Mouse (Mus musculus) heart, embryonic 13.5 days (tissue): ENCODE data around the gene D230025D16Rik. TPM values are rescaled to one million over a fixed set of nuclear protein-coding genes. Genes with fewer than 3 reads are reported as not detected.
"Not testable (repeated sequence)": the region's sequence is repeated elsewhere in the genome, so short reads cannot be mapped to it uniquely, and the experiment has no call there.

Experiments
- ATAC-seq: fragments of 200-750 bp; cut with Nextera tagmentation; 2 replicates; pipeline ENCODE4 v1.8.0; 2017; ENCODE audit warnings: moderate TSS enrichment; ENCODE audit not compliant: insufficient number of reproducible peaks, low FRiP score, low TSS enrichment; ENCODE audit errors: extremely low read depth
- H3K27ac ChIP-seq: fragments of 300-500 bp; sonication (generic); replicated peaks from 2 replicates; pipeline ENCODE4 v1.5.1; 2015; ENCODE audit warnings: moderate library complexity, mild to moderate bottlenecking, inconsistent platforms
- H3K27me3 ChIP-seq: fragments of 300-500 bp; sonication (generic); replicated peaks from 2 replicates; pipeline ENCODE4 v1.6.1; 2015; ENCODE audit warnings: mild to moderate bottlenecking, inconsistent platforms
- H3K36me3 ChIP-seq: fragments of 300-500 bp; sonication (generic); 2 replicates; pipeline ENCODE4 v1.6.1; 2015; ENCODE audit warnings: mild to moderate bottlenecking, inconsistent platforms
- H3K4me1 ChIP-seq: fragments of 300-500 bp; sonication (generic); 2 replicates; pipeline ENCODE4 v1.6.1; 2015; ENCODE audit warnings: inconsistent platforms
- H3K4me2 ChIP-seq: fragments of 300-500 bp; sonication (generic); 2 replicates; pipeline ENCODE4 v1.6.1; 2015; ENCODE audit warnings: inconsistent platforms, mild to moderate bottlenecking, moderate library complexity
- H3K4me3 ChIP-seq: fragments of 300-500 bp; sonication (generic); 2 replicates; pipeline ENCODE4 v1.5.1; 2015; ENCODE audit warnings: moderate library complexity, mild to moderate bottlenecking, inconsistent platforms
- H3K9ac ChIP-seq: fragments of 300-500 bp; sonication (generic); 2 replicates; pipeline ENCODE4 v1.6.1; 2015; ENCODE audit warnings: inconsistent platforms, mild to moderate bottlenecking, moderate library complexity
- H3K9me3 ChIP-seq: fragments of 300-500 bp; sonication (generic); 2 replicates; pipeline ENCODE4 v1.6.1; 2016; ENCODE audit warnings: inconsistent platforms
- WGBS: fragments of 180-500 bp; shearing (Covaris S2); methylation state at CpG from one replicate; pipeline ENCODE4 v1.1.7; 2015; ENCODE audit warnings: mixed read lengths; 5-methylcytosine and 5-hydroxymethylcytosine counted together
- polyA plus RNA-seq: library from polyadenylated mRNA; unstranded; fragments of >200 nt; fragmentation: Nextera tagmentation; extraction: Ambion mirVana; gene quantifications from 2 replicates; pipeline ENCODE4 v1.2.1, GENCODE M21; 2015

D230025D16Rik gene
- polyA plus RNA-seq, 1 experiment from 2014 or later: 17.3 TPM

DNA sequence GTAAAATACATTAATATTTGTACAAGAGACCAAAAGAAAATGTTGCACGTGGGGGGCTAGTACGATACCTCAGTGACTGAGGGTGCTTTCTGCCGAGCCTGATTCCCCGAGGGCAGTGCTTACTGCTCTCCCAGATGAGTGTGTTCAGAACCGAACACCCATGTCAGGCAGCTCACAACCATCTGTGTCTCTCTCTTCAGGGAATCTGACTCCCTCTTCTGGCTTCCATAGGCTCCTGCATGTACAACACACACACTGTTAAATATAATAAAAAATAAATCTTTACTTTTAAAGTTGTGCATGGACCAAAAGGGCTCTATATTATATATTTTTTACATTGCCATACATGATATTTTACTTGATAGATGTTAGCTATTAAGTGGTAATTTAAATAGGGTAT is 10.8 kb upstream of the D230025D16Rik start:
- Histone ChIP-seq H3K27ac (no peak overlapping the region), H3K4me3 (no peak overlapping the region), H3K36me3 (peaks cover 42% of the 10 kb centered on the region), H3K9ac (no peak overlapping the region), H3K4me1 (peaks cover 6% of the 10 kb centered on the region), H3K9me3 (no peaks in the 10 kb centered on the region), H3K4me2 (no peak overlapping the region), H3K27me3 (no peaks in the 10 kb centered on the region)
- WGBS: 86% methylated on average over 5 of the region's 5 CpGs
- no peak for ATAC-seq

DNA sequence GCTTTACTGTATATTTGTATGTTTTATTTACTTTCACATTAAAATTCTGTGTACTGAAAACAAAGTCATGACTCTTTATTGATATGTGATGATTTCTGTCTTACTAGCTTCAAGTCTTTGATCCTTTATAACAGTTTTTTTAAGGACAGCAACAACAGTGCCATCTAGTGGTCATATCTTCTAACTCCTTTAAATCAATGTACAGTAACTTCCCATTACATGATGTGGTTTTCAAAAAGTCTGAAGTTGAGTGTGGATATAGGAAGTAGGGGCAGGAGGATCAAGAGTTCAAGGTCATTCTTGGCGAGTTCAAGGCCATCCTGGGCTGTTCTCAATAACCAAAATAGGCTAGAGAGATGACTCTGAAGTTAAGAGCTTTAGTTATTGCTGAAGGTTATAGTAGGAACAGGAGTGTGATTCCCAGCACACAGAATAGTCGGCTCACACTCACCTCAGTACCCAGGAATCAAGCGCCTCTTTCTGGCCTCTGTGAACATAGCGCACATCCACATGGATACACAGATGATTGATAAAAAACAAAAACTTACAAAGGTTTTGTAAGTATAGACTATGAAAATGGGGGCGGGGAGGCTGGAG is 6.9 kb upstream of the D230025D16Rik start:
- no peak overlapping the region for H3K9ac ChIP-seq
- H3K36me3 ChIP-seq: peaks cover 34% of the 10 kb centered on the region
- H3K4me1 ChIP-seq: no peaks in the 10 kb centered on the region
- no peaks in the 10 kb centered on the region for H3K27me3 ChIP-seq
- H3K9me3 ChIP-seq: no peaks in the 10 kb centered on the region
- ATAC-seq: no peak
- WGBS: 72% methylated on average over 5 of the region's 5 CpGs
- H3K4me3 ChIP-seq: no peak overlapping the region
- no peak overlapping the region for H3K4me2 ChIP-seq
- no peak overlapping the region for H3K27ac ChIP-seq

DNA sequence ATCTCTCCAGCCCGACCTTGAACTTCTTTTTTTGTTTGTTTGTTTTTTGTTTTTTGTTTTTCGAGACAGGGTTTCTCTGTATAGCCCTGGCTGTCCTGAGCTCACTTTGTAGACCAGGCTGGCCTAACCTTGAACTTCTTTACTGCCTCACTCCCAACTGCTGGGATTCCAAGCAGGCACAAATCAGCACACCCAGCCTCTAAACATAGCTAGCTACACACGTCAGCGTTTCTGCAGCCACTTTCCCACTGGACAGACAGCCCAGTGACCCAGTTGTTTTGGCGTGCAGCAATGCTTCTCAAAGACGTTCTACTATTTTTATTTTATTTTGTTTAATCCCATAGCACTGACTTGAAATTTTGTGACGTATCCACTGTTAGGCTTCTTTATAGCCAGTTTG is 1.1 kb upstream of the D230025D16Rik start:
- no peaks in the 10 kb centered on the region for H3K27me3 ChIP-seq
- H3K4me2 ChIP-seq: peak overlapping the region; percentile 82
- peak overlapping the region; percentile 92; the same call in 1 of the 2 replicates for H3K27ac ChIP-seq
- WGBS: 68% methylated on average over 7 of the region's 7 CpGs
- peaks cover 18% of the 10 kb centered on the region for H3K4me1 ChIP-seq
- no peak for ATAC-seq
- H3K36me3 ChIP-seq: no peaks in the 10 kb centered on the region
- H3K4me3 ChIP-seq: no peak overlapping the region
- H3K9me3 ChIP-seq: no peaks in the 10 kb centered on the region
- peak overlapping the region; percentile 87; the same call in 1 of the 2 replicates for H3K9ac ChIP-seq

DNA sequence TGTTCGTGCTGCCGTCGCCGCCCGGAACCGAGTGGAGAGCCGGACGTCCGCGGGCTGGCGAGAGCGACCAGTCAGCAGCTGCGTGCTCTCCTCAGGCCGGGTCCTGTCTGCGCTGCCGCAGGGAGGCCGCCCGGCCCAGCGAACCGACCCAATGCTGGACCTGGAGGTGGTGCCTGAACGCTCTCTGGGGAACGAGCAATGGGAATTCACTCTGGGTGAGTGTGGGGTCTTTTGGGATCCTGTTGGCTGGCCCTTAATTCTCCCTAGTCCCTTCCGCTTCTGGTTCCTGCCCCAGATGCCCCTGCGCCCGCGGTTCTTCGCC is 288 bp downstream of the D230025D16Rik start:
- H3K27ac ChIP-seq: peak overlapping the region; percentile 92
- no peaks in the 10 kb centered on the region for H3K27me3 ChIP-seq
- H3K36me3 ChIP-seq: no peaks in the 10 kb centered on the region
- H3K9me3 ChIP-seq: no peaks in the 10 kb centered on the region
- no peak; the same call in none of the 2 replicates for ATAC-seq
- under 1% methylated on average over 27 of the region's 27 CpGs for WGBS
- peak overlapping the region; percentile 87 for H3K9ac ChIP-seq
- peak overlapping the region; percentile 82 for H3K4me2 ChIP-seq
- H3K4me3 ChIP-seq: peak overlapping the region; percentile 70
- peaks cover 18% of the 10 kb centered on the region for H3K4me1 ChIP-seq

DNA sequence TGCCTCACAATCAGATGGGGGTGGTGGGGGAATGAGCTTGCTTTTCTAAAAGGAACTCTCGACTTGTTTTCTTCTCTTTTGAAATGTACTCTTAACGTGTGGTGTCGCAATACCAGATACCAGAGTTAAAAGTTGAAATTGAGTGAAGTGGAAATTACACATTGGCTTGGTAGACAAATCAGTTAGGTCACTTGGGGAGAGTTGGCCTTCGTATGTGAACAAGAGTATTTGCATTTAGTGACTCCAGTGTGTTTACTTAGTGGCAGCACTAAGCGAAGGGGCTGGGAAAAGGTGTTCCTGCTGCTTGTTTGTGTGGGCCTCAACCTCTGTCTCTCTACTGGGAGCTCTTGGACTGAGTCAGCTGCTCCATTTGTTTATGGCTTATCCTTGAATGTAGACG is 972 bp downstream of the D230025D16Rik start:
- H3K36me3 ChIP-seq: no peaks in the 10 kb centered on the region
- peak overlapping the region; percentile 87 for H3K9ac ChIP-seq
- no peaks in the 10 kb centered on the region for H3K27me3 ChIP-seq
- peak overlapping the region; percentile 70 for H3K4me3 ChIP-seq
- H3K4me2 ChIP-seq: peak overlapping the region; percentile 82
- no peaks in the 10 kb centered on the region for H3K9me3 ChIP-seq
- 25% methylated on average over 6 of the region's 6 CpGs for WGBS
- peak overlapping the region; percentile 92; the same call in 1 of the 2 replicates for H3K27ac ChIP-seq
- peaks cover 21% of the 10 kb centered on the region for H3K4me1 ChIP-seq
- no peak for ATAC-seq

DNA sequence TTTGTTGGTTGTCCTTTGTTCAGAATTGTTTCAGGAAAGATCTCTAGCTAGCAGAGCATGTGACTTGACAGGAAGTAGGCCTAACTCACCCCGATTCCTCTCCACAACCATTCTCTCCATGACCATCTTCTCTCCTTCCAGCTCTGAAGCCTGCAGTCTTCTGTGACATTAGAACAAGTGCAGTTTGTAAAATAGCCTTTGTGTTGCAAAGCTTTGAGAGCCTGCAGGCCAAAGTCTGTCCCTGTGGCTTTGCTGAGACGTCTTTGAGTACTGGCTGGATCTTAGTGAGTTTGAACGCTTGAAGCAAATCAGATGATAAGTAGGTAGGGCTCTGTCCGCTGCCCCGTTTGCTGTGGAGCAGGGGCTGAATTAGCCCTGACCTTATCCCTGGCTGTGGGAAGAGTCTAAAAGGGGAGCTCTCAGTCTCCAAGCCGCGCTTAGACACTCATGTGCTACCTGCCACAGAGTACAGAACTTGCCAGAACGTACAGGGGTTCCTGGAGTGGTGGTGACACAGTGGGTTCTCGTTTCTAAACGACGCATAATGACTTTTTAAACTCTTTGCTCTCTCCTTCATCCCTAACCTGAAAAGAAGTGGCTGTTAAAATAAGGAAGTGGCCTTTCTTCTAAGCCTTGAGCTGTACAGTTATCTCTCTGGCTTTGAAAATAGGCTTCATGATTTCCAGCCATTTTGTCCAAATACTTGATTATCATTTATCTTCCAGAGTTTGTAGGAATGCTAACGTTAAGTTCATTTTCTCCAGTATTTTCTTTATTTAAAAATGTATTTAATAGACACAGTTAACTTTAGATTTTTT is 6.8 kb downstream of the D230025D16Rik start:
- H3K27ac ChIP-seq: no peak overlapping the region
- 0 out of 2 replicates have a peak, but pooled peaks cover 7% of the 10 kb centered on the region for H3K4me1 ChIP-seq
- no peak for ATAC-seq
- no peaks in the 10 kb centered on the region for H3K9me3 ChIP-seq
- H3K36me3 ChIP-seq: peaks cover 19% of the 10 kb centered on the region
- WGBS: 80% methylated on average over 12 of the region's 12 CpGs
- H3K4me2 ChIP-seq: no peak overlapping the region
- no peaks in the 10 kb centered on the region for H3K27me3 ChIP-seq
- H3K9ac ChIP-seq: no peak overlapping the region
- no peak overlapping the region for H3K4me3 ChIP-seq

DNA sequence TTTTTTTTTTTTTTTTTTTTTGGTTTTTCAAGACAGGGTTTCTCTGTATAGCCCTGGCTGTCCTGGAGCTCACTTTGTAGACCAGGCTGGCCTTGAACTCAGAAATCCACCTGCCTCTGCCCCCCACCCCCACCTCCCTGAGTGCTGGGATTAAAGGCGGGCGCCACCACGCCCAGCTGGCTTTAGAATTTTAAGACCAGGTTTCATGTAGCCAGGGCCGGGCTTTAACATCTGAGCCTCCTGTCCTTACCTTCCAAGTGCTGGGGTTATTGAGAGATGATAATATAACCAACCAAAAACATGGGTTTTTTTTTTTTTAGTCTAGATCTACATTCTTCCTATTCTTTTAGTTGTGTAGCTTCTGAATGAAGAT is 7.4 kb downstream of the D230025D16Rik start:
- peaks cover 19% of the 10 kb centered on the region for H3K36me3 ChIP-seq
- H3K27ac ChIP-seq, H3K27me3 ChIP-seq, ATAC-seq, H3K4me1 ChIP-seq, H3K4me2 ChIP-seq, H3K9me3 ChIP-seq, H3K4me3 ChIP-seq, H3K9ac ChIP-seq: not testable (repeated sequence)
- 90% methylated on average over 4 of the region's 4 CpGs for WGBS

DNA sequence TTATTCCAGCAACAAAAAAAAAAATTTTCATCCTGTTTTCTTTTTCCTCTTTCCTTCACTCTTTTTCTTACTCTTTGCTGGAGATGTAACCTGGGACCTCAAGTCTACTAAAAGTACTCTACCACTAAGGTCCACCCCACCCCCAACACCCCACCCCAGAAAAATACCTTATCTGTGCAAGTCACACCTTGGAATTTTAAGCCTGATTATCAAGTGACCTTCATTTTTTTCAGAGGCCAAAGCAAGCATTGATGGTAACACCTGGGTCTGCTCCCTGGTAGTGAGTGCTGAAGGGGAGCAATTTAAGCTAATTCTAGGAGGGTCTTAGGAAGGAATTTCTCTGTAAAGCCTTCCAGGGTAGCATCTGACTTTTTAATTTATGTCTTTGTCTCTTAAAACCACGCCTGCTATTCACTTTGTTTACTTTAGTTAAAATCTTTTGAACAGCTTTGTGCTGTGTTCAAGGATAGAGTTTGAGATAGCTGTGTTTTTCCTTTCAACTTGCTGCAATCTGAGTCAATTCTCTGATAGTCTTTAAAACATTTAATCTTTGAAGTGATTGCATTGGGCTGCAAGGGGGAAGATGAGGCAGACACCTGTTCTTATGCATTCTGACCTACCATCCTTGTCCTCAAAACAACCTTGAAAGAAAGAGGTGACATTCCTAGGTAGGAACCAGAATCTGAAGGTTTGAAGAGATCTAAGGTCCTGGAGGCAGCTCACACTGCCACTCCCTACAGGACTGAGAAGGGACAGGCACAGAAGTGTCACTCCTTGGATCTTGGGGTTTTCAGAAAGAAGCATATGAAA is 8.4 kb downstream of the D230025D16Rik start:
- H3K4me2 ChIP-seq: no peak overlapping the region
- no peak for ATAC-seq
- WGBS: 79% methylated on average over 1 of the region's 1 CpGs
- H3K9me3 ChIP-seq: no peaks in the 10 kb centered on the region
- no peak overlapping the region for H3K9ac ChIP-seq
- H3K27me3 ChIP-seq: no peaks in the 10 kb centered on the region
- H3K4me1 ChIP-seq: 0 out of 2 replicates have a peak, but pooled peaks cover 7% of the 10 kb centered on the region
- H3K36me3 ChIP-seq: peaks cover 20% of the 10 kb centered on the region
- no peak overlapping the region for H3K27ac ChIP-seq
- no peak overlapping the region for H3K4me3 ChIP-seq

DNA sequence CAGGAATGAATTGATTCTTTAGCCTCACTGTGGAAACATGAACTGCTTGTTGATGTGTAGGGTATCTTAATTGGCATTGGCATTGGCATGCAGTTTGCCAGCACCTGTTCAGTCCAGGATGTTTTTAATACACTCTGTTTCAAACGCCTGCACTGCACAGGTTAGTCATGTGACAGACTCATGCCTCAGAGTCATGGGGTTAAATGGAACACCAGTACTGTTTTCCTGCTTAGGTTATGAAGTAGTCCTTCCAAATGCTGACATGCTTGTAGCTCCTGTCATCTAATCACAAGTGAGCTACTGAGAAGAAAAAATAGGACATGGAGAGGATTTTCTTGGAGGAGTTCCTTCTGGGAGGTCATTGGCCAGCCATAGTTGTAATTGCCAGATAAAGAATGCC is 10.3 kb downstream of the D230025D16Rik start:
- Histone ChIP-seq H3K36me3 (peaks cover 38% of the 10 kb centered on the region), H3K4me1 (0 out of 2 replicates have a peak, but pooled peaks cover 7% of the 10 kb centered on the region), H3K27ac (no peak overlapping the region), H3K9me3 (no peaks in the 10 kb centered on the region), H3K4me3 (no peak overlapping the region), H3K9ac (no peak overlapping the region), H3K4me2 (no peak overlapping the region), H3K27me3 (no peaks in the 10 kb centered on the region)
- WGBS: 70% methylated on average over 1 of the region's 1 CpGs
- ATAC-seq: no peak

DNA sequence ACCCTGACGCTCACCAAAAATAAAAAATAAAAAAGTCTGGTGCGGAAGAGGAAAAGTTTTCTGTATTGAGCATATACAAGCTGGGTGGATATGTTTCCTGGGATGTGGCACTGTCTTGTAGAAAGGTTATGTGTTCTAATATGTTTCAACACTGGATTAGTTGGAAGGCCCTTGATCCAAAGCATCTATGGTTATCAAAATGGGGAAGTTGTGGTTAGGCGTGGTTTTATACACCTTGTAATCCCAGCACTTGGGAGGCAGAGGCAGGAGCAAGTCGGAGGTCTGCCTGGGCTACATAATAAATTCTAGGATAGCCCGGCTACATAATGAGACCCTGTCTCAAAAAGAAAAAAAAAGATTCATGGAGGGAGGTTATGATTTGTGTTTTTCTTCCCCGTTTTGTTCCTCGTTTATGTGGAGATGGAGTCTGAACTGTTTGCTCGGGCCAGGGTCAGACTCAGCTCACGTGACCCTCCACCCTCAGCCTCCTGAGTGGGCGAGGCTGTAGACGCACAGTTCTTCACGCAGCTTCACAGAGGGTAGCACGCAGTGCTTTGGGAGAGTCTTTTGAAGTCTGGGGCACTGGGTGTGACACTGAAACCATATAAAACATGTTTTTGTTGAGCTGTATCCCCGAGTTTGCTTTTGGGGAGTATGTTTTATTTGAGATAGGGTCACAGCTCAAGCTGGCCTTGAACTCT is 12.6 kb downstream of the D230025D16Rik start:
- H3K27ac ChIP-seq: no peak overlapping the region
- H3K4me2 ChIP-seq: no peak overlapping the region
- 90% methylated on average over 14 of the region's 14 CpGs for WGBS
- no peak overlapping the region for H3K9ac ChIP-seq
- H3K4me3 ChIP-seq: no peak overlapping the region
- H3K36me3 ChIP-seq: peaks cover 60% of the 10 kb centered on the region
- no peaks in the 10 kb centered on the region for H3K4me1 ChIP-seq
- H3K27me3 ChIP-seq: no peaks in the 10 kb centered on the region
- H3K9me3 ChIP-seq: no peaks in the 10 kb centered on the region
- no peak for ATAC-seq

DNA sequence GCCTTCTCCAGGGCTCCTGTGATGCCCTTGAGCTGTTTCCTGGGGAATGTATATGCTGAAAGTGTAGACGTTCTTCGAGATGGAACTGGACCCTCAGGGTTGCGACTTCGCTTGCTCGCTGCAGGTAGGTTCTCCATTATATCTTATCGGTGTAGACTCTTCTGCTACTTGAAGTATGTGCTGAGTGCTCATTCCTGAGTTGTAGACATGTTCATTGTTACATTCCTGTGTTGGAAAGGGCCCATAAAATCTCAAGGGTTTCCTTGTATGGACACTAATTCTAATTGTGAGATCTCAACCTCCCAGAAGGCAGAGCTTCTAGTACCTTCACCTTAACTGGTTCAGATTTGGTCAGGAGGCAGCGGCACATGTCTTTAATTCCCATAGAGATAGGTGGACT is 16.1 kb downstream of the D230025D16Rik start:
- Histone ChIP-seq H3K4me1 (no peaks in the 10 kb centered on the region), H3K4me3 (no peak overlapping the region), H3K36me3 (peaks cover 62% of the 10 kb centered on the region), H3K27ac (no peak overlapping the region), H3K27me3 (no peaks in the 10 kb centered on the region), H3K9me3 (no peaks in the 10 kb centered on the region), H3K4me2 (no peak overlapping the region), H3K9ac (no peak overlapping the region)
- ATAC-seq: no peak
- WGBS: 90% methylated on average over 7 of the region's 7 CpGs
